Mouse (Mus musculus): ENCODE measurements around the gene Serpina3i.
"Not testable (repeated sequence)": the region's sequence is repeated elsewhere in the genome, so short reads cannot be mapped to it uniquely, and the experiment has no call there.

Gene Serpina3i

GRCm38 (mm10) chr12:104262863-104263262, at the start of gene Serpina3i:
TSS of gene Serpina3i (plus strand) at chr12:104263122.
- no peak for DNase-seq (ENCODE audit: extremely low spot score, low read depth, low spot score)

- no peak for DNase-seq (ENCODE audit: extremely low spot score, low read depth, low spot score)
Observed at GRCm38 (mm10) chr12:104213689-104214444, 49.1 kb upstream of the Serpina3i start.

- no peak for DNase-seq (ENCODE audit: extremely low spot score, low read depth, low spot score)
Observed at GRCm38 (mm10) chr12:104214445-104214753, 48.5 kb upstream of the Serpina3i start, which contains the start of gene Serpina3f. TSS of gene Serpina3f (plus strand) at chr12:104214544.

GRCm38 (mm10) chr12:104215249-104215648, 47.7 kb upstream of the Serpina3i start:
- DNase-seq (ENCODE audit: extremely low spot score, low read depth, low spot score): no peak

GRCm38 (mm10) chr12:104221616-104222015, 41.3 kb upstream of the Serpina3i start:
- DNase-seq (ENCODE audit: extremely low spot score, low read depth, low spot score): no peak

- DNase-seq (ENCODE audit: extremely low spot score, low read depth, low spot score): no peak
Observed at GRCm38 (mm10) chr12:104223690-104224089, 39.2 kb upstream of the Serpina3i start.

GRCm38 (mm10) chr12:104224598-104225300, 38.2 kb upstream of the Serpina3i start:
- no peak for DNase-seq (ENCODE audit: extremely low spot score, low read depth, low spot score)

- no peak for DNase-seq (ENCODE audit: extremely low spot score, low read depth, low spot score)
Observed at GRCm38 (mm10) chr12:104230762-104231161, 32.2 kb upstream of the Serpina3i start.

- no peak for DNase-seq (ENCODE audit: extremely low spot score, low read depth, low spot score)
Observed at GRCm38 (mm10) chr12:104235915-104236314, 27.0 kb upstream of the Serpina3i start, which contains the start of gene Serpina3g. TSS of gene Serpina3g (plus strand) at chr12:104236245.

GRCm38 (mm10) chr12:104238048-104238447, 24.9 kb upstream of the Serpina3i start:
- DNase-seq (ENCODE audit: extremely low spot score, low read depth, low spot score): not testable (repeated sequence)

- no peak for DNase-seq (ENCODE audit: extremely low spot score, low read depth, low spot score)
Observed at GRCm38 (mm10) chr12:104243307-104243706, 19.6 kb upstream of the Serpina3i start.

GRCm38 (mm10) chr12:104245092-104245491, 17.8 kb upstream of the Serpina3i start:
- DNase-seq (ENCODE audit: extremely low spot score, low read depth, low spot score): no peak

- no peak for DNase-seq (ENCODE audit: extremely low spot score, low read depth, low spot score)
Observed at GRCm38 (mm10) chr12:104245595-104245994, 17.3 kb upstream of the Serpina3i start.

GRCm38 (mm10) chr12:104247553-104248002, 15.3 kb upstream of the Serpina3i start:
- no peak for DNase-seq (ENCODE audit: extremely low spot score, low read depth, low spot score)

- DNase-seq (ENCODE audit: extremely low spot score, low read depth, low spot score): no peak
Observed at GRCm38 (mm10) chr12:104248231-104248630, 14.7 kb upstream of the Serpina3i start.

GRCm38 (mm10) chr12:104261041-104261440, 1.9 kb upstream of the Serpina3i start:
- no peak for DNase-seq (ENCODE audit: extremely low spot score, low read depth, low spot score)

GRCm38 (mm10) chr12:104266374-104266773, 3.5 kb downstream of the Serpina3i start:
- DNase-seq (ENCODE audit: extremely low spot score, low read depth, low spot score): no peak

- no peak for DNase-seq (ENCODE audit: extremely low spot score, low read depth, low spot score)
Observed at GRCm38 (mm10) chr12:104278216-104279055, 15.5 kb downstream of the Serpina3i start.

- DNase-seq (ENCODE audit: extremely low spot score, low read depth, low spot score): no peak
Observed at GRCm38 (mm10) chr12:104279056-104279435, 16.1 kb downstream of the Serpina3i start.

GRCm38 (mm10) chr12:104283380-104283779, 20.5 kb downstream of the Serpina3i start:
- DNase-seq (ENCODE audit: extremely low spot score, low read depth, low spot score): no peak

GRCm38 (mm10) chr12:104288336-104288735, 25.4 kb downstream of the Serpina3i start:
- DNase-seq (ENCODE audit: extremely low spot score, low read depth, low spot score): no peak

Measured in hindlimb bud, embryonic 11.5 days (tissue).